ENCODE assay signal across 7 mouse cellular contexts in the genomic region with DNA sequence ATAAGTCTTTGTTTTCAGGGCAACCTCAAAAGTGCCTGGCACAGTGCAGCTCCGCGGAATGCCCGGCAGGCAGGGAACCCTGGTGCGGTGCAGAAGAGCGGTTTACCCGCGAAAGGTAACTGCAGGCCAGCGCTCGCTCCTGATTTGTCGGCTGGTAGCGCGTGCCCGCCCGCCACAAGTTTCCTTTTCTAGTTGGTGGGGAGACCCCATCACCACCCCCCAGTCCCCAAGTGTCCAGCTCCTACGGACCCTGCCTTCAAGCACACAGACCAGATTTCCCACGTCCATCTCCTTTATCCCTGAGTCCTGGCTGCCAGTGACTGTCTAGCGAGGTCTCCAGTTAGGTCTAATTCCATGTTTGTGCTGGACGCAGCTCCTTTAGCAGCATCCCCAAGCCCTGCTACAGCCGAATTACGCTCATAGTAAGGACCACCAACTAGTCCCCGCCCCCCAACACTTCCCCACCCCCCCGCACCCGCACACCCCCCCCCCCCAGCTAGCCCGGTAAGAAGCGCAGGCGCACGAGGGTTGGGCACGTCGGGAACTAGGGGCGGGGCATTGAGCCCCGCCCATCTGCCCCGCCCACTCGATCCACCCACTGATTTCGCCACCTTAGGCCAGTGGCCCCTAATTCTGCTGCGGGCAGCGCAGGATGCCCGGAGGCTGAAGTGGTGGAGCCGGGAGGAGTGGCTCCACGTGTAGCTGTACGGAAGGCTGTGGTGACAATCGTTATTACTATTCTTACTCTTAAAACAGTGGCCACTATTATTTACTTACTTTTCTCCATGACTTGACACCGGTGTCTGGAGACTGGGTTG. TPM values are rescaled to one million over a fixed set of nuclear protein-coding genes. Genes with fewer than 3 reads are reported as not detected.
A peak's percentile ranks its signal among the peaks of the same experiment; 100 is the strongest.
DNase-seq lines count a peak whose midpoint lies in the region; ATAC-seq and TF ChIP-seq lines count a peak whose summit lies in the region.

A gene (minus strand): TSS at position 381 of the 818 bp plus-strand sequence.
A gene (plus strand): TSS at position 601 of the 818 bp plus-strand sequence.

- H3K4me1 ChIP-seq in embryonic facial prominence, embryonic 13.5 days: no peaks in the 10 kb centered on the region
- H3K4me1 ChIP-seq in limb, embryonic 14.5 days (ENCODE audit: control insufficient read depth, insufficient read depth, low read length): no peaks in the 10 kb centered on the region
- H3K4me1 ChIP-seq in midbrain, embryonic 16.5 days (ENCODE audit: control insufficient read depth, insufficient read depth, low read length): peaks cover 5% of the 10 kb centered on the region; the same call in 1 of the 2 replicates
- no peaks in the 10 kb centered on the region; the same call in 1 of the 2 replicates for H3K4me1 ChIP-seq in spleen, adult 2 months (ENCODE audit: control insufficient read depth, insufficient read depth, insufficient read length)

- H3K27ac ChIP-seq in embryonic facial prominence, embryonic 13.5 days: peak within 1 kb of the TSS; percentile 57; the same call in 1 of the 2 replicates
- peak within 1 kb of the TSS; percentile 38; the same call in 1 of the 2 replicates for H3K27ac ChIP-seq in limb, embryonic 14.5 days (replicated peaks; ENCODE audit: low read depth, low read length)
- H3K27ac ChIP-seq in midbrain, embryonic 16.5 days (ENCODE audit: low read length): peak within 1 kb of the TSS; percentile 29; the same call in 1 of the 2 replicates
- peak within 1 kb of the TSS; percentile 48 for H3K27ac ChIP-seq in spleen, adult 2 months (ENCODE audit: insufficient read depth, low read length)

- peak within 1 kb of the TSS; percentile 72 for H3K9ac ChIP-seq in embryonic facial prominence, embryonic 13.5 days
- peak within 1 kb of the TSS; percentile 66 for H3K9ac ChIP-seq in limb, embryonic 14.5 days (ENCODE audit: low read depth, low read length, severe bottlenecking)
- peak within 1 kb of the TSS; percentile 68 for H3K9ac ChIP-seq in midbrain, embryonic 16.5 days (ENCODE audit: low read depth, low read length)

- no peak for TF ChIP-seq CTCF in spleen, adult 2 months (IDR thresholded peaks at IDR 0.05; ENCODE audit: extremely low read depth, insufficient read depth, insufficient read length, insufficient replicate concordance)

- H3K9me3 ChIP-seq in embryonic facial prominence, embryonic 13.5 days: no peaks in the 10 kb centered on the region
- no peaks in the 10 kb centered on the region for H3K9me3 ChIP-seq in limb, embryonic 14.5 days (ENCODE audit: control insufficient read depth, low read length)
- H3K9me3 ChIP-seq in midbrain, embryonic 16.5 days (replicated peaks; ENCODE audit: control insufficient read depth, low read length, poor library complexity, severe bottlenecking): no peaks in the 10 kb centered on the region

- H3K36me3 ChIP-seq in embryonic facial prominence, embryonic 13.5 days: no peaks in the 10 kb centered on the region
- H3K36me3 ChIP-seq in limb, embryonic 14.5 days (ENCODE audit: control insufficient read depth, insufficient read depth, low read length): no peaks in the 10 kb centered on the region
- H3K36me3 ChIP-seq in midbrain, embryonic 16.5 days (ENCODE audit: control insufficient read depth, insufficient read depth, low read length): no peaks in the 10 kb centered on the region
- no peaks in the 10 kb centered on the region for H3K36me3 ChIP-seq in spleen, adult 2 months (ENCODE audit: control insufficient read depth, insufficient read depth, low read length)

- WGBS in embryonic facial prominence, embryonic 13.5 days: under 1% methylated on average over 42 of the region's 42 CpGs
- WGBS in limb, embryonic 14.5 days: under 1% methylated on average over 38 of the region's 42 CpGs
- under 1% methylated on average over 40 of the region's 42 CpGs for WGBS in midbrain, embryonic 16.5 days
- WGBS in spleen, adult 2 months: 1% methylated on average over 42 of the region's 42 CpGs

- peak within 1 kb of the TSS; percentile 90 for H3K4me2 ChIP-seq in embryonic facial prominence, embryonic 13.5 days
- peak within 1 kb of the TSS; percentile 90 for H3K4me2 ChIP-seq in limb, embryonic 14.5 days (replicated peaks; ENCODE audit: low read depth, low read length, severe bottlenecking)
- H3K4me2 ChIP-seq in midbrain, embryonic 16.5 days (ENCODE audit: low read length): peak within 1 kb of the TSS; percentile 88

- DNase-seq in adrenal gland, postnatal 4 days (ENCODE audit: low spot score in 2 of 2): peak; percentile 38 to 66
- peak; percentile 49 for DNase-seq in heart, adult 8-10 months (ENCODE audit: low spot score)
- DNase-seq in kidney, adult 8-10 months: peak; percentile 73 to 84
- peak; percentile 87 for DNase-seq in limb, embryonic 14.5 days (ENCODE audit: low spot score)
- peak; percentile 53 to 72 for DNase-seq in spleen, adult 2 months (ENCODE audit: low read depth in 1 of 2, low spot score in 2 of 2)

- TF ChIP-seq POLR2A in limb, embryonic 14.5 days (IDR thresholded peaks at IDR 0.05; ENCODE audit: borderline replicate concordance, extremely low read depth, insufficient read depth, insufficient read length): no peak
- peak; percentile 40; the same call in 1 of the 2 replicates for TF ChIP-seq POLR2A in spleen, adult 2 months (IDR thresholded peaks at IDR 0.05; ENCODE audit: low read depth, low read length)

- peak; percentile 85 for ATAC-seq in embryonic facial prominence, embryonic 13.5 days (ENCODE audit: insufficient number of reproducible peaks, insufficient read depth, low FRiP score, low TSS enrichment, low read depth)
- peak; percentile 94 for ATAC-seq in limb, embryonic 14.5 days (ENCODE audit: low FRiP score, low read depth)
- ATAC-seq in midbrain, embryonic 16.5 days: peak; percentile 93

- H3K4me3 ChIP-seq in embryonic facial prominence, embryonic 13.5 days: peak within 1 kb of the TSS; percentile 60
- H3K4me3 ChIP-seq in limb, embryonic 14.5 days (replicated peaks; ENCODE audit: low read length): peak within 1 kb of the TSS; percentile 58
- peak within 1 kb of the TSS; percentile 70 for H3K4me3 ChIP-seq in midbrain, embryonic 16.5 days (ENCODE audit: low read depth, low read length)
- peak within 1 kb of the TSS; percentile 83 for H3K4me3 ChIP-seq in spleen, adult 2 months (ENCODE audit: extremely low read depth, insufficient read depth, insufficient read length)

- no peaks in the 10 kb centered on the region for H3K27me3 ChIP-seq in embryonic facial prominence, embryonic 13.5 days
- no peaks in the 10 kb centered on the region for H3K27me3 ChIP-seq in limb, embryonic 14.5 days (ENCODE audit: control insufficient read depth, insufficient read depth, low read length)
- H3K27me3 ChIP-seq in midbrain, embryonic 16.5 days (ENCODE audit: control insufficient read depth, insufficient read depth, low read depth, low read length): no peaks in the 10 kb centered on the region
- H3K27me3 ChIP-seq in spleen, adult 2 months (ENCODE audit: control insufficient read depth, insufficient read depth, low read length): no peaks in the 10 kb centered on the region

RNA-seq across cellular contexts. Expression of the first gene that starts in this region (rescaled TPM):
- total RNA-seq in adrenal gland, postnatal 4 days (2021): under 1 TPM in 1 of 2 experiments, not detected in 1; 0.11 TPM
- polyA plus RNA-seq in embryonic facial prominence, embryonic 13.5 days (2015; fragmentation: Nextera tagmentation; extraction: Ambion mirVana): not detected in 2 replicates
- total RNA-seq in heart, adult 8-10 months (2022): not detected
- 0.04 TPM in 1 of 2 replicates, not detected in the other for polyA plus RNA-seq in limb, embryonic 14.5 days (2012; rRNA removed)
- polyA plus RNA-seq in limb, embryonic 14.5 days (2014; fragmentation: Nextera tagmentation; extraction: Ambion mirVana): not detected in 2 replicates
- polyA plus RNA-seq in midbrain, embryonic 16.5 days (2015; fragmentation: Nextera tagmentation; extraction: Ambion mirVana): not detected in 2 replicates
- 0.04 TPM in 1 of 2 replicates, not detected in the other for polyA plus RNA-seq in spleen, adult 2 months (2012; rRNA removed)

RNA-seq across cellular contexts. Expression of the second gene that starts in this region (rescaled TPM):
- total RNA-seq in adrenal gland, postnatal 4 days (2021): 10 to 100 TPM; 19.9 to 22.8 TPM
- polyA plus RNA-seq in embryonic facial prominence, embryonic 13.5 days (2015; fragmentation: Nextera tagmentation; extraction: Ambion mirVana): 24.9 and 28.7 TPM in 2 replicates
- total RNA-seq in heart, adult 8-10 months (2022): 10 to 100 TPM in 3 of 4 experiments, 1 to 10 TPM in 1; 8.8 to 14.3 (median 11.4) TPM
- 10.2 and 13.5 TPM in 2 replicates for polyA plus RNA-seq in limb, embryonic 14.5 days (2012; rRNA removed)
- 34.2 and 38.4 TPM in 2 replicates for polyA plus RNA-seq in limb, embryonic 14.5 days (2014; fragmentation: Nextera tagmentation; extraction: Ambion mirVana)
- 12.1 and 13.4 TPM in 2 replicates for polyA plus RNA-seq in midbrain, embryonic 16.5 days (2015; fragmentation: Nextera tagmentation; extraction: Ambion mirVana)
- 62.6 and 72.9 TPM in 2 replicates for polyA plus RNA-seq in spleen, adult 2 months (2012; rRNA removed)

Comparison
In these comparisons a context has a peak if more than half of its experiments do, and no peak if none do; other contexts are left out.
1. Peak in every context shown above with its lines: DNase-seq, ATAC-seq, H3K4me3 ChIP-seq and H3K27ac ChIP-seq.